Mouse (Mus musculus) embryo, embryonic 11 days (tissue): ENCODE results near the gene Fam207a.

Experiments
- DNase-seq: peaks from one replicate; pipeline ENCODE4 v3.0.0-alpha.2; 2015

Fam207a gene

GRCm38 (mm10) chr10:77448698-77449247, 66.8 kb downstream of the Fam207a start:
- DNase-seq, result no peak

GRCm38 (mm10) chr10:77448209-77448608, 67.4 kb downstream of the Fam207a start:
- no peak for DNase-seq

- DNase-seq, result peak; percentile 44
These were observed 67.8 kb downstream of the Fam207a start for GRCm38 (mm10) chr10:77447755-77448154.

GRCm38 (mm10) chr10:77442250-77442649, 73.3 kb downstream of the Fam207a start:
- peak; percentile 11 for DNase-seq

- DNase-seq, result no peak
These were observed 73.8 kb downstream of the Fam207a start for GRCm38 (mm10) chr10:77441812-77442211.

- peak; percentile 29 for DNase-seq
These were observed 74.5 kb downstream of the Fam207a start for GRCm38 (mm10) chr10:77440841-77441755.

- DNase-seq, result no peak
These were observed 75.3 kb downstream of the Fam207a start for GRCm38 (mm10) chr10:77440286-77440685.

- no peak for DNase-seq
These were observed 76.6 kb downstream of the Fam207a start for GRCm38 (mm10) chr10:77439026-77439425.

GRCm38 (mm10) chr10:77438021-77438420, 77.6 kb downstream of the Fam207a start:
- no peak for DNase-seq
